Mouse (Mus musculus) embryonic facial prominence, embryonic 11.5 days (tissue): ENCODE measurements at regions not wholly inside any gene's neighbourhood (a gene's known extent, or its start where the extent isn't known, plus 50 kb on each side); places are given as distances from the start of the nearest gene placed in this dataset.
"Not testable (repeated sequence)": the region's sequence is repeated elsewhere in the genome, so short reads cannot be mapped to it uniquely, and the experiment has no call there.

ENCODE experiments used
- ATAC-seq: fragments of 200-750 bp; cut with Nextera tagmentation; replicated peaks from 2 replicates; pipeline ENCODE4 v1.8.0; 2017; ENCODE audit warnings: low read depth; ENCODE audit not compliant: insufficient number of reproducible peaks, low FRiP score, low TSS enrichment
- DNase-seq: peaks from one replicate; pipeline ENCODE4 v3.0.0-alpha.2; 2015; ENCODE audit warnings: low spot score
- H3K27ac ChIP-seq: fragments of 300-500 bp; sonication (generic); replicated peaks from 2 replicates; pipeline ENCODE4 v1.5.1; 2014; ENCODE audit warnings: mild to moderate bottlenecking, low read depth, low read length, control low read depth
- H3K27me3 ChIP-seq: fragments of 300-500 bp; sonication (generic); 2 replicates; pipeline ENCODE4 v1.6.1; 2014; ENCODE audit warnings: mild to moderate bottlenecking, low read length, moderate library complexity, mixed read lengths; ENCODE audit not compliant: control insufficient read depth, insufficient read depth
- H3K36me3 ChIP-seq: fragments of 300-500 bp; sonication (generic); replicated peaks from 2 replicates; pipeline ENCODE4 v1.6.1; 2014; ENCODE audit warnings: low read depth, mild to moderate bottlenecking, low read length, moderate library complexity, mixed read lengths; ENCODE audit not compliant: control insufficient read depth, insufficient read depth
- H3K4me1 ChIP-seq: fragments of 300-500 bp; sonication (generic); 2 replicates; pipeline ENCODE4 v1.6.1; 2014; ENCODE audit warnings: low read length, mixed read lengths; ENCODE audit not compliant: control insufficient read depth, insufficient read depth
- H3K4me2 ChIP-seq: fragments of 300-500 bp; sonication (generic); 2 replicates; pipeline ENCODE4 v1.6.1; 2014; ENCODE audit warnings: low read depth, mild to moderate bottlenecking, control low read depth, low read length, moderate library complexity
- H3K4me3 ChIP-seq: fragments of 300-500 bp; sonication (generic); 2 replicates; pipeline ENCODE4 v1.5.1; 2014; ENCODE audit warnings: low read depth, low read length, control low read depth
- H3K9ac ChIP-seq: fragments of 300-500 bp; sonication (generic); replicated peaks from 2 replicates; pipeline ENCODE4 v1.6.1; 2014; ENCODE audit warnings: mild to moderate bottlenecking, control low read depth, low read length
- H3K9me3 ChIP-seq: fragments of 300-500 bp; sonication (generic); replicated peaks from 2 replicates; pipeline ENCODE4 v1.6.1; 2016; ENCODE audit warnings: mild to moderate bottlenecking, low read length, inconsistent platforms, mixed read lengths; ENCODE audit not compliant: control insufficient read depth
- WGBS: fragments of 180-500 bp; shearing (Covaris S2); extraction: QIAGEN DNeasy Blood & Tissue Kit; methylation state at CpG from one replicate; pipeline ENCODE4 v1.1.7; 2014; 5-methylcytosine and 5-hydroxymethylcytosine counted together

DNA sequence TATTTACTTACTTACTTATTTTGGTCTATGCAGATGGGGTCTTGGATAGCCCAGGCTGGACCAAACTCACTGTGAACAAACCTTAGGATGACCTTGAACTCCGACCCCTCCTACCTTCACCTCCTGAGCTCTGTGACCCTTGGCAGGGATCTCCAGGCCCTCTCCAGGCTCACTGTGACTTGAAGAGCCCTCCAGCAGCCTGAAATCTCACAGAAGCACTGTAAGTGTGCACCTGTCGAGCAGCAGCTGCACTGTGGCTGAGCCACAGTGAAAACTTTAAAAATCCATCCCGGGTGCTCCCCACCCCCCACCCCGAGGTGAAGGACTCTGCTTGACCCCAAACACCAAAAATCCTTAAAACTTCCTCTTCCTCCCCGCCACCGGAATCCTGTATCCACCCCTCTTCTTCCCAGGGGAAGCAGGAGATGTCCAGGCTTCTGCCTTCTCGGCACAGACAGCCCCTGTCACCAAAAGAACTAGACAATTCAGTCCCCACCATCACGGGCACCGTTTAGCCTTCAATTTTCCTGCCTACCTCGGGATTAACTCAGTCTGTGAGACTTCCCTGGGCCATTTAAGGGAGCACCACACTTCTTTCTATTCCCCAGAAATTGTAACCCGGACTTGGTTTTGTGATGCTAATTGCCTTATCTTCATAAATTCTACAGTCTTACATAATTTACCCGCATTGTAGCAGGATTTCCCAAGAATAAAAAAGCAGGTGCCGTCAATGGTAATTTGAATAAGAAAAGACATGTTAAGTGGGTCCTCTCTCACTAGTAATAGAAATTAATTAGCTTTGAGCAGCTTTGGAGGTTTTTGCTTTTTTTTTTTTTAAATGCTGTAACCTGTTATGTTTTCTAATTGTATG lies 250.7 kb downstream of the 3100002H09Rik start:
- Histone ChIP-seq H3K27ac (no peak overlapping the region), H3K4me1 (no peaks in the 10 kb centered on the region), H3K4me3 (no peak overlapping the region), H3K9me3 (no peaks in the 10 kb centered on the region), H3K36me3 (no peaks in the 10 kb centered on the region), H3K4me2 (no peak overlapping the region), H3K9ac (no peak overlapping the region), H3K27me3 (no peaks in the 10 kb centered on the region; the same call in 1 of the 2 replicates)
- 24% methylated on average over 13 of the region's 13 CpGs for WGBS
- ATAC-seq (no peak), DNase-seq (no peak)

DNA sequence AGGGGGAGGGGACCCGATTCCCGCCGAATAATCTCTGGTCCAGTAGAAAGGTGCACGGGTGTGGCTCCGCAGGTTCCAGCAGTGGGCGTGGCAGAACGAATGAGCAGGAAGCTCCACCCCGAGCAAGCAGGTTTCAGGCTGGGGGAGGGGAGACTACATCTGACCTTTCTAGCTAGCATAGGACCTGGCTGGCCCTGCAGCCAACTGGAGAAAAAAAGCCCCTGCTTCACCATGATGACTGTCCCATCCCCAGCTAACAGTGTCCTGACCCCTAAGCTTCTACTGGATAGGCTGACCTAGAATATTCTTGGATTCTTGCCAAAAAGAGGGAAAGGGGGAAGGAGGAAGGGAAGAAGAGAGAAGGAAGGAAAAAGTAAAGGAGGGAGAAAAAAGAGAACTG lies 252.1 kb downstream of the 3100002H09Rik start:
- not testable (repeated sequence) for H3K4me2 ChIP-seq

DNA sequence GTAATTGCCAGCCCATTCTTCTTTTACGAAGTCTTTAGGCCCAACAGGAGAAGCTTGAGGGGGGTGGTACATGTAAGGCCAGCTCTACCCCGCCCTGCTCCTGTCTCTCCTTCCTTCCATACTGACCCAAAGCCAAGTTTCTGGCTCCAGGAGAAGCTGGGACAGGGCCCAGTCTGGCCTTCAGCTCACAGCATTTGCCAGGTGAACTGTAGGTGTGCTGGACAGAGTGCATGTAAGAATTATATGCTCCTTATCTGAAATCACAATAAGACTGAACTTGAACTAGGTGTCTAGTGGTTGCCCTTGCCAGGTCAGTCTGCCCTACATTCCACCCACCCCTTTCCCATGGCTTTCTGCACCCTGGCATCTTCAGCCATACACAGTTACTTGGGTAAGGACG lies 260.2 kb downstream of the 3100002H09Rik start:
- 72% methylated on average over 3 of the region's 3 CpGs for WGBS
- no peaks in the 10 kb centered on the region for H3K9me3 ChIP-seq
- no peak overlapping the region for H3K27ac ChIP-seq
- DNase-seq: no peak
- no peaks in the 10 kb centered on the region for H3K4me1 ChIP-seq
- H3K4me2 ChIP-seq: no peak overlapping the region
- no peaks in the 10 kb centered on the region for H3K36me3 ChIP-seq
- H3K9ac ChIP-seq: no peak overlapping the region
- no peak overlapping the region for H3K4me3 ChIP-seq
- H3K27me3 ChIP-seq: no peaks in the 10 kb centered on the region
- ATAC-seq: no peak

More for the DNA sequence above, 252.1 kb downstream of the 3100002H09Rik start:
- H3K4me1 ChIP-seq, H3K4me3 ChIP-seq, H3K36me3 ChIP-seq, H3K27ac ChIP-seq, H3K27me3 ChIP-seq, H3K9me3 ChIP-seq, ATAC-seq, DNase-seq, H3K9ac ChIP-seq: not testable (repeated sequence)
- WGBS: 0% methylated on average over 2 of the region's 8 CpGs

DNA sequence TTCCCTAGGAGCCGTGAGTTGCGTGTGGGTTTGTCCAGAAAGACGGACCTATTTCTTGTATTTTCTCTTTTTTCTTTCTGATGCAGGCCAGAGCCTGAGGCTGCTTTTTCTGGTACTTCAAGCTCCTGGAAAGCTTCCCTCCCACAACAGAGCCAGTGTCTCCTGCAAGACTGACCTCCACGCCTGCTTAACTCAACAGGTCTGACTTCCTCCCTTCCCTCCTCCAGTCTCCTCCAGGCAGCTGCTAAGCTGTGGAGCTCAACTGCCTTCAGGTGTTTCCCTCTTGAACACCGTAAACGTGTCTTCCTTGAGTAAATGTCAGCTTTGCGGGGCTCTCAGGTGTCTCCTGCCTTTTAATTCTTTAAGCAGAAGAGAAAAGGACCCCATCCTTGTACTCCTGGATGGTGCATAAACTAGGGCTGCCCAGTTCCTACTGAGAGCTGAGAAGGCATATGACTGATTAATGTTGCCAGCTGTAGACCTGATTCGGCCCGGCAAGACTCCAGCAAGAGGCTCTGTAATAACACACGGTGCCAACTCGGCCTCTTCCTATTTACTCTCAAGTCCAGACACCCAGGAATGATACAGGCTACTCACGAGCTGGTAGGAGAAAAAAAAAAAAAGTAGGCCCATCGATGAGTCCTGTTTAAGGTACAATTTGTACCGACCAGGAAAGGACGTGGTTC lies 260.9 kb downstream of the 3100002H09Rik start:
- Histone ChIP-seq H3K9me3 (no peaks in the 10 kb centered on the region), H3K27me3 (no peaks in the 10 kb centered on the region), H3K9ac (no peak overlapping the region), H3K36me3 (no peaks in the 10 kb centered on the region), H3K4me3 (no peak overlapping the region), H3K27ac (no peak overlapping the region), H3K4me1 (no peaks in the 10 kb centered on the region), H3K4me2 (no peak overlapping the region)
- no peak for ATAC-seq
- WGBS: 71% methylated on average over 15 of the region's 15 CpGs
- no peak for DNase-seq

DNA sequence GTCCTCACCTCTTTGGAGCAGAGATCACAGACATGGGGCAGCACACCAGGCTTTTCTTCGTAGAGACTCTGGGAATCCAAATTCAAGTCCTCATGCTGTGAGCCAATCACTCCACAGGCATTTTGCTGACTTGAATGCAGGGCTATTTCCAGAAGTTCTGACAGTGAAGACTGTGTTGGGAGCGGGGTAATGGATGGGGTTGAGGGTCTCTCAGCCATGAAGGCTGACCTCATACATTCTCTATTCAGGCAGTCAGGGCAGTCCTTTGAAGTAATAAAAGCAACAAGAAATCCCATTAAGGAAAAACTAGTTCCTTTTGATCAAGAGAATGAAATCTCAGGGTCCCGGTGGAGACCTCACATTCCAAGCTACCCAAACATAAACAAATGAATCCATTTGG lies 261.5 kb downstream of the 3100002H09Rik start:
- DNase-seq: no peak
- Histone ChIP-seq H3K27ac (no peak overlapping the region), H3K27me3 (no peaks in the 10 kb centered on the region), H3K4me3 (no peak overlapping the region), H3K36me3 (no peaks in the 10 kb centered on the region), H3K9ac (no peak overlapping the region), H3K9me3 (no peaks in the 10 kb centered on the region), H3K4me1 (no peaks in the 10 kb centered on the region), H3K4me2 (no peak overlapping the region)
- WGBS: 41% methylated on average over 3 of the region's 3 CpGs
- no peak for ATAC-seq

DNA sequence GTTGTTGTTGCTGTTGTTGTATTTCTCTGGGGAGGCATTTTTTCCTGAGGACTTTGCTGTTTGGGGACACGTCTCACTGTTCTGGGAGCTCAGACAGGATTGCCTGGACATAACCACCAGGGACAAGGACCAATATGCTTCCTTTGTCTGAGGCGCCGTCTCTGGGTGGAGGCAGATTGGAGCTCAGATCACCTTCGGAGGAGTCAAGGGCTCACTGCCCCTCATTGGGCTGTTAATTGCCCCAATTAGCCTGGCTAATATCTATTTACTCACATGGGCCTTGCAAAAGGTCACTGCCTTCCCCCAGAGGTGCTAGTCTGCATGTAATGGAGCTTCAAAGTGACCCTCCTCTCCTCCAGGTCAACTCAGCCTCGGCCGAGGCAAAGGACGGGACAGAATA lies 270.5 kb downstream of the 3100002H09Rik start:
- H3K9me3 ChIP-seq: no peaks in the 10 kb centered on the region
- no peak overlapping the region for H3K27ac ChIP-seq
- no peak overlapping the region for H3K4me3 ChIP-seq
- 25% methylated on average over 7 of the region's 7 CpGs for WGBS
- H3K4me1 ChIP-seq: no peaks in the 10 kb centered on the region
- no peak overlapping the region for H3K4me2 ChIP-seq
- no peak for DNase-seq
- no peaks in the 10 kb centered on the region for H3K36me3 ChIP-seq
- H3K27me3 ChIP-seq: no peaks in the 10 kb centered on the region
- ATAC-seq: no peak
- H3K9ac ChIP-seq: no peak overlapping the region

DNA sequence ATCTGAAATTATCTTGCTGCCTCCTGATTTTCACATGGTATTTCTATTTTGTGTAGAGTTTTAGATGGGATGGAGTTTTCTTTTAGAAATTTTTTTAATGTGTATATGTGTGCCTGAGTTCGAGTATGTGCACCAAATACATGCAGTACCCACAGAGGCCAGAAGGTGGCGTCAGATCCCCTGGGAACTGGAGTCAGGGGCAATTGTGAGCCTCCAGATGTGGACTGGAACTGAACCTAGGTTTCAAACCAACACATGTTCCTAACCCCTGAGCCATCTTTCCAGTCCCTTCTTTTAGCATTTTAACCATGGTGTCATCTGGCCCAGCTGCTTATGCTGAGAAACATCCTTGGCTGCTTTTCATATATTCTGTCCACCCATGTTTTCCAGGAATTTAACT lies 274.9 kb downstream of the 3100002H09Rik start:
- no peaks in the 10 kb centered on the region for H3K9me3 ChIP-seq
- H3K9ac ChIP-seq: no peak overlapping the region
- 70% methylated on average over 2 of the region's 2 CpGs for WGBS
- no peaks in the 10 kb centered on the region for H3K27me3 ChIP-seq
- no peak overlapping the region for H3K4me3 ChIP-seq
- H3K27ac ChIP-seq: no peak overlapping the region
- no peak overlapping the region for H3K4me2 ChIP-seq
- no peak for DNase-seq
- no peak for ATAC-seq
- no peaks in the 10 kb centered on the region for H3K36me3 ChIP-seq
- H3K4me1 ChIP-seq: no peaks in the 10 kb centered on the region

DNA sequence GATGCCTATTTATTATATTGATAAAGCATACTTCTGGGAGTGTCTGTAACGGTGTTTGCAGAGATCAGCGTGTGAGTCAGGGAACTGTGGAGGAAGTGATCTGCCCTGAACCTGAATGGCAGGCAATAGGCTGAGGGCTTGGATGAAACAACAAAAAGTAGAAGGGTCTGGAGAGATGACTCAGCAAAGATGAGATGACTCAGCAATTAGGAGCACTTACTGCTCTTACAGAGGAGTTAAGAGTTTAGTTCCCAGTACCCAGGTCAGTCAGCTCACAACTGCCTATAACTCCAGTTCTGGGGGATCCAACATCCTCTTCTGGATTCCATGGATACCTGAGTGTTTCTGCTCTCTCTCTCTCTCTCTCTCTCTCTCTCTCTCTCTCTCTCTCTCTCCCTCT lies 277.6 kb downstream of the 3100002H09Rik start:
- H3K9me3 ChIP-seq: no peaks in the 10 kb centered on the region
- no peak overlapping the region for H3K4me2 ChIP-seq
- no peak overlapping the region for H3K4me3 ChIP-seq
- no peak overlapping the region for H3K27ac ChIP-seq
- ATAC-seq (no peak), DNase-seq (no peak)
- H3K36me3 ChIP-seq: no peaks in the 10 kb centered on the region
- no peak overlapping the region for H3K9ac ChIP-seq
- 93% methylated on average over 2 of the region's 2 CpGs for WGBS
- H3K4me1 ChIP-seq: no peaks in the 10 kb centered on the region
- no peaks in the 10 kb centered on the region for H3K27me3 ChIP-seq
